Mouse (Mus musculus): Measurements from ENCODE around the gene Gm8677. TPM values are rescaled to one million over a fixed set of nuclear protein-coding genes. Genes with fewer than 3 reads are reported as not detected.
"Not testable (repeated sequence)": the region's sequence is repeated elsewhere in the genome, so short reads cannot be mapped to it uniquely, and the experiment has no call there.

Gm8677 gene
- not detected in 2 replicates for polyA plus RNA-seq (2015; fragmentation: Nextera tagmentation; extraction: Ambion mirVana)

DNA sequence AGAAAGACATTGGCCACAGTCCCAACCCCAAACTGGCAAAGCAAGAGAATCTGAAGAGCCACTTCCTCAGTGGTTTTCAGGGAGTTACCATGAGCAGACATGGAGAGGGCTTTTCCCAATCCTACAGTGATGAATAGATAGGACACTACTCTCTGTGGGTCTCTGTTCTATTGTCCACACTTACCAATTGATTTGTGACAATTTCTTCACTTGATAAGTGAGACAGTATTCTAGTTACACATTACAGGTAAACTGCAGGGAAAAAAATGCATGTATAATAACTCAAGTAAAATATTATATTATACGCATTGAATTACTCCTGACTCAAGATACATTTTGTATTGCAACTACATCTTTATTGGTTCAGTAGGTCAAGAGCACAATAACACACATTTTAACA, at the start of gene Gm8677:
Gene Gm8677 (minus strand): TSS at position 101 of the 400 bp plus-strand sequence.
- not testable (repeated sequence) for H3K4me1 ChIP-seq; H3K4me3 ChIP-seq (replicated peaks); H3K36me3 ChIP-seq; H3K27me3 ChIP-seq (replicated peaks); H3K27ac ChIP-seq (replicated peaks); H3K9me3 ChIP-seq (replicated peaks); H3K4me2 ChIP-seq; H3K9ac ChIP-seq (replicated peaks); ATAC-seq (ENCODE audit: low FRiP score)
- WGBS = no CpG with 5 or more reads among the region's 1 CpGs

DNA sequence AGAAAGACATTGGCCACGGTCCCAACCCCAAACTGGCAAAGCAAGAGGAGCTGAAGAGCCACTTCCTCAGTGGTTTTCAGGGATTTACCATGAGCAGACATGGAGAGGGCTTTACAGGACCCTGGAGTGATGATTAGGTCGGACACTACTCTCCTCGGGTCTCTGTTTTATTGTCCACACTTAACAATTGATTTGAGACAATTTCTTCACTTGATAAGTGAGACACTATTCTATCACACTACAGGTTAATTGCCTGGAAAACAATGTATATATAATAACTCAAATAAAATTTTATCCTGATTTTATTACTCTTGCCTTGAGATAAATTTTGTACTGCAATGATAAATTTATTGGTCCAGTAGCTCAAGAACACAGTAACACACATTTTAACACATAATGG, 30.6 kb upstream of the Gm8677 start, which contains the start of gene Gm4201:
Gene Gm4201 (minus strand): TSS at position 101 of the 400 bp plus-strand sequence.
- not testable (repeated sequence) for H3K27me3 ChIP-seq (replicated peaks); H3K9me3 ChIP-seq (replicated peaks); H3K4me3 ChIP-seq (replicated peaks); H3K36me3 ChIP-seq; ATAC-seq (ENCODE audit: low FRiP score); H3K9ac ChIP-seq (replicated peaks); H3K27ac ChIP-seq (replicated peaks); H3K4me2 ChIP-seq; H3K4me1 ChIP-seq
- no CpG with 5 or more reads among the region's 3 CpGs for WGBS

DNA sequence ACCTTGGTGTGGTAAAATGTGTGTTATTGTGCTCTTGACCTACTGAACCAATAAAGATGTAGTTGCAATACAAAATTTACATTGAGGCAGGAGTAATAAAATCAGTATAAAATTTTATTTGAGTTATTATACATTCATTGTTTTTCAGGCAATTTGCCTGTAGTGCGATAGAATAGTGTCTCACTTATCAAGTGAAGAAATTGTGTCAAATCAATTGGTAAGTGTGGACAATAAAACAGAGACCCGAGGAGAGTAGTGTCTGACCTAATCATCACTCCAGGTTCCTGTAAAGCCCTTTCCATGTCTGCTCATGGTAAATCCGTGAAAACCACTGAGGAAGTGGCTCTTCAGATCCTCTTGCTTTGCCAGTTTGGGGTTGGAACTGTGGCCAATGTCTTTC, 12.0 kb downstream of the Gm8677 start, which contains the start of gene Vmn1r152:
Gene Vmn1r152 (plus strand): TSS at position 301 of the 400 bp plus-strand sequence.
- not testable (repeated sequence) for H3K27ac ChIP-seq (replicated peaks); H3K36me3 ChIP-seq; ATAC-seq (ENCODE audit: low FRiP score); H3K4me3 ChIP-seq (replicated peaks); H3K27me3 ChIP-seq (replicated peaks); H3K9me3 ChIP-seq (replicated peaks); H3K4me2 ChIP-seq; H3K4me1 ChIP-seq; H3K9ac ChIP-seq (replicated peaks)
- no CpG with 5 or more reads among the region's 3 CpGs for WGBS

DNA sequence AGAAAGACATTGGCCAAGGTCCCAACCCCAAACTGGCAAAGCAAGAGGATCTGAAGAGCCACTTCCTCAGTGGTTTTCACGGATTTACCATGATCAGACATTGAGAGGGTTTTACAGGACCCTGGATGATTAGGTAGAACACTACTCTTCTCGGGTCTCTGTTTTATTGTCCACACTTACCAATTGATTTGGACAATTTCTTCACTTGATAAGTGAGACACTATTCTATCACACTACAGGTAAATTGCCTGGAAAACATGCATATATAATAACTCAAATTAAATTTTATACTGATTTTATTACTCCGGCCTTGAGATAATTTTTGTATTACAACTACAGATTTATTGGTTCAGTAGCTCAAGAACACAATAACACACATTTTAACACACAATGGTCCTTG, 35.1 kb downstream of the Gm8677 start, which contains the start of gene Vmn1r151:
Gene Vmn1r151 (minus strand): TSS at position 101 of the 400 bp plus-strand sequence.
- not testable (repeated sequence) for H3K27ac ChIP-seq (replicated peaks); H3K4me2 ChIP-seq; H3K4me3 ChIP-seq (replicated peaks); ATAC-seq (ENCODE audit: low FRiP score); H3K9ac ChIP-seq (replicated peaks); H3K27me3 ChIP-seq (replicated peaks); H3K36me3 ChIP-seq; H3K9me3 ChIP-seq (replicated peaks); H3K4me1 ChIP-seq
- 65% methylated on average over 2 of the region's 3 CpGs for WGBS

Other genes with a start within 250 kb of the Gm8677 start
- not detected in 2 replicates for gene Gm4187, start 205.2 kb downstream of the Gm8677 start, polyA plus RNA-seq (2015; fragmentation: Nextera tagmentation; extraction: Ambion mirVana)
- not detected in 2 replicates for gene Gm8660, start 163.8 kb downstream of the Gm8677 start, polyA plus RNA-seq (2015; fragmentation: Nextera tagmentation; extraction: Ambion mirVana)
- not detected in 2 replicates for gene Vmn1r148, start 121.3 kb downstream of the Gm8677 start, polyA plus RNA-seq (2015; fragmentation: Nextera tagmentation; extraction: Ambion mirVana)
- gene Vmn1r149, start 96.7 kb downstream of the Gm8677 start, polyA plus RNA-seq (2015; fragmentation: Nextera tagmentation; extraction: Ambion mirVana) = not detected in 2 replicates
- gene Gm10665, start 70.8 kb downstream of the Gm8677 start, polyA plus RNA-seq (2015; fragmentation: Nextera tagmentation; extraction: Ambion mirVana) = not detected in 2 replicates
- not detected in 2 replicates for gene Vmn1r151, start 35.2 kb downstream of the Gm8677 start, polyA plus RNA-seq (2015; fragmentation: Nextera tagmentation; extraction: Ambion mirVana)
- gene Vmn1r152, start 11.9 kb downstream of the Gm8677 start, polyA plus RNA-seq (2015; fragmentation: Nextera tagmentation; extraction: Ambion mirVana) = not detected in 2 replicates
- gene Gm4201, start 30.5 kb upstream of the Gm8677 start, polyA plus RNA-seq (2015; fragmentation: Nextera tagmentation; extraction: Ambion mirVana) = not detected in 2 replicates
- gene Gm4565, start 53.2 kb upstream of the Gm8677 start, polyA plus RNA-seq (2015; fragmentation: Nextera tagmentation; extraction: Ambion mirVana) = not detected in 2 replicates
- gene Vmn1r155, start 123.1 kb upstream of the Gm8677 start, polyA plus RNA-seq (2015; fragmentation: Nextera tagmentation; extraction: Ambion mirVana) = not detected in 2 replicates
- not detected in 2 replicates for gene Gm8693, start 157.4 kb upstream of the Gm8677 start, polyA plus RNA-seq (2015; fragmentation: Nextera tagmentation; extraction: Ambion mirVana)
- not detected in 2 replicates for gene Gm4567, start 184.8 kb upstream of the Gm8677 start, polyA plus RNA-seq (2015; fragmentation: Nextera tagmentation; extraction: Ambion mirVana)
- gene Vmn1r157, start 226.8 kb upstream of the Gm8677 start, polyA plus RNA-seq (2015; fragmentation: Nextera tagmentation; extraction: Ambion mirVana) = not detected in 2 replicates